Mouse (Mus musculus) limb, embryonic 10.5 days (tissue): ENCODE results near the gene Hist2h2ac. TPM values are rescaled to one million over a fixed set of nuclear protein-coding genes. Genes with fewer than 3 reads are reported as not detected.
"Not testable (repeated sequence)": the region's sequence is repeated elsewhere in the genome, so short reads cannot be mapped to it uniquely, and the experiment has no call there.

ENCODE experiments used
- DNase-seq: peaks from one replicate; pipeline ENCODE4 v3.0.0-alpha.2; 2017; ENCODE audit warnings: low spot score
- H3K27ac ChIP-seq: fragments of 300-500 bp; sonication (generic); 2 replicates; pipeline ENCODE4 v1.5.1; 2016; ENCODE audit warnings: mild to moderate bottlenecking
- H3K27me3 ChIP-seq: fragments of 300-500 bp; sonication (generic); 2 replicates; pipeline ENCODE4 v1.6.1; 2016; ENCODE audit warnings: low read depth, mild to moderate bottlenecking; ENCODE audit not compliant: poor library complexity, severe bottlenecking
- H3K36me3 ChIP-seq: fragments of 300-500 bp; sonication (generic); 2 replicates; pipeline ENCODE4 v1.6.1; 2016; ENCODE audit warnings: mild to moderate bottlenecking, moderate library complexity
- H3K4me1 ChIP-seq: fragments of 300-500 bp; sonication (generic); 2 replicates; pipeline ENCODE4 v1.6.1; 2016
- H3K4me3 ChIP-seq: fragments of 300-500 bp; sonication (generic); 2 replicates; pipeline ENCODE4 v1.5.1; 2016; ENCODE audit warnings: mild to moderate bottlenecking, moderate library complexity
- H3K9me3 ChIP-seq: fragments of 300-500 bp; sonication (generic); replicated peaks from 2 replicates; pipeline ENCODE4 v1.6.1; 2016; ENCODE audit warnings: mild to moderate bottlenecking
- WGBS: fragments of 180-500 bp; shearing (Covaris S2); methylation state at CpG from one replicate; pipeline ENCODE4 v1.1.7; 2016; 5-methylcytosine and 5-hydroxymethylcytosine counted together
- polyA plus RNA-seq: library from polyadenylated mRNA; unstranded; fragments of >200 nt; fragmentation: Nextera tagmentation; extraction: Ambion mirVana; gene quantifications from 2 replicates; pipeline ENCODE4 v1.2.1, GENCODE M21; 2016

Gene Hist2h2ac
- polyA plus RNA-seq, 1 experiment from 2014 or later: 11.7 TPM

DNA sequence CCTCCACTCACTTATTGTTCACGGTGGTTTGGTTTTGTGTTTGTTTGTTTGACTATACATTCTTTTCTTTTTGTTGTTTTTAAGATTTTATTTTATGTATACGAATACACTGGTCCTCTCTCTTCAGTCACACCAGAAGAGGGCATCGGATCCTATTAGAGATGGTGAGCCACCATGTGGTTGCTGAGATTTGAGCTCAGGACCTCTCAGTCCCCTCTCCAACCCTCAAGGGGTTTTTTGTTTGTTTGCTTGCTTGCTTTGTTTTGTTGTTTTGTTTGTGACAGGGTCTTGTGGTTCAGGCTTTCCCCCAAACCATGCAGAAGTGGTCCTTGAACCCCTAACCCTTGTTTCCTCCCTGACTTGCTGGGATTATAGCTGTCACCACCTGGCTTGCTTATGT lies 40.9 kb upstream of the Hist2h2ac start:
- no peaks in the 10 kb centered on the region for H3K9me3 ChIP-seq
- no peaks in the 10 kb centered on the region for H3K36me3 ChIP-seq
- H3K4me1 ChIP-seq: peaks cover 35% of the 10 kb centered on the region
- DNase-seq: no peak
- H3K4me3 ChIP-seq: peak overlapping the region; percentile 62
- H3K27me3 ChIP-seq: peaks cover 10% of the 10 kb centered on the region; the same call in 1 of the 2 replicates
- WGBS: 71% methylated on average over 3 of the region's 3 CpGs
- peak overlapping the region; percentile 97 for H3K27ac ChIP-seq

DNA sequence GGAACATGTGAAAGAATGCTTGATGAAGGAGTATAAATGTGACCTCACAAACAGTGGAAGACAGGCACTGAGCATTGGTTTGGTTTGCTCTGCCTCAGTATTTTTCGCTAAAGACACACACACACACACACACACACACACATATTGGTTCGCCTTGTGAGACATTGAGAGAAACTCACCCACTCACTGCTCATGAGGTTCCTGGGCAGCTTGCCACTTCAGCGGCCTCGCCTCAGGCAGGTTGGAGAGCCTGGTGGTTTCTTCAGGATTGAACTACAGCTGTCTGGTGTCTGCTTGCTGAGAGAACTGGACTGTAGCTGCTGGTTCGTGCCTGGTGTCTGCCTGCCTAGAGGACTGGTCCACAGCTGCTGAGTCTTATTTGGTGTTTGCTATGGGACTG lies 39.5 kb upstream of the Hist2h2ac start:
- WGBS: 92% methylated on average over 5 of the region's 5 CpGs
- H3K27ac ChIP-seq: no peak overlapping the region

DNA sequence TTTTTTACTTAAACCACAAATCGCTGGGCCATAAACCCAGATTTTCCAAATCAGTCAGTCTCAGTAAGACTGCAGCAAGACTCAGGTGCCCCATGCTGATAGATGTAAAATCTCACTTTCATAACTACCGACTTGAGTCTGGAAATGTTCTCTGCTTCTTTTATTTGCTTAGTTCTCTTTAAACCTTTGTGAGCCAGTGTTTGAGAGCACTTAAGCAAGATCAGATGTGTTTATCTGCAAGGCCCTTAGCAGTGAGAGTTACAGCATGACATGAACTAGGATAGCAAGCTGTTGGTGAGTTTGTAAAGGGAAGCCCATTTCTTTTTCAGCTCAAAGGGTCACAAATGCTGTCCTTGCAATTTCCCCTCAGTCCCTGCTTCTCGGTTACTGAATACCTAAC lies 36.5 kb upstream of the Hist2h2ac start:
- no peak for DNase-seq
- Histone ChIP-seq H3K27ac (no peak overlapping the region), H3K36me3 (no peaks in the 10 kb centered on the region), H3K27me3 (peaks cover 49% of the 10 kb centered on the region), H3K4me3 (no peak overlapping the region), H3K9me3 (no peaks in the 10 kb centered on the region), H3K4me1 (peaks cover 13% of the 10 kb centered on the region)
- WGBS: 79% methylated on average over 3 of the region's 3 CpGs

More for the DNA sequence above, 39.5 kb upstream of the Hist2h2ac start:
- Histone ChIP-seq H3K27me3 (peaks cover 21% of the 10 kb centered on the region), H3K9me3 (no peaks in the 10 kb centered on the region), H3K36me3 (no peaks in the 10 kb centered on the region), H3K4me3 (no peak overlapping the region), H3K4me1 (peaks cover 33% of the 10 kb centered on the region)
- DNase-seq: no peak

DNA sequence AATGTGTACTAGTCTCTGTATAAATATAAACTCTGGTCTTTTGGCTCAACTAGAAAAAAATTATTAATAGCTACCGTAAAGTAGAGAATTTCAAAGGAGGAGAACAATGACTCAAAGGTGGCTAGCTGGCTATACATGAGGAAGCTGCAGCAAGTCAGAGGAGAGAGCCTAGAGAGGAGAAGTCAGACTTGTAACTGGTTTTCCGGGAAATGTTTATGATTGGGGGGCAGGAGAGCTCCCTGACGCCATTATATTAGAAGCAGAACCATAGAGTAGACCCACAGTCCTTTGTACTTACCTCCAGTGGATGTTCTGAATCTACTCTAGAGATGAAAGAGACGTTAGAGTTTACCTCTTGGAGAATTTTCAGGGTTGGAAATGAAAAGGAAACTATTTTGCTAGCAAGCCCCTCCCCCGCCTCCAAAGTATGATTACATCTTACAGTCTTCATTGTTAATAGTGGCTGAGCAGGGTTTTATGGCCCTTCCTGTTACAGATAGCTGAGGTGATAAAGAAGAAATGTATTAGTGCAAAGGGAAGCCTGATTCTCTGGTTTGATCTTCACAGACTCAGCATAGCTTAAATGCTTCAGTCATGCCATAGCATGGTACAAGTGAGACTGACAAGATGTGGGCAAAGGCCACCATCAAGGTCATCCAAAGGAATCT lies 35.4 kb upstream of the Hist2h2ac start:
- Histone ChIP-seq H3K27me3 (peaks cover 51% of the 10 kb centered on the region), H3K36me3 (no peaks in the 10 kb centered on the region), H3K4me1 (peaks cover 7% of the 10 kb centered on the region), H3K27ac (no peak overlapping the region), H3K9me3 (no peaks in the 10 kb centered on the region), H3K4me3 (no peak overlapping the region)
- 86% methylated on average over 5 of the region's 5 CpGs for WGBS
- no peak for DNase-seq

DNA sequence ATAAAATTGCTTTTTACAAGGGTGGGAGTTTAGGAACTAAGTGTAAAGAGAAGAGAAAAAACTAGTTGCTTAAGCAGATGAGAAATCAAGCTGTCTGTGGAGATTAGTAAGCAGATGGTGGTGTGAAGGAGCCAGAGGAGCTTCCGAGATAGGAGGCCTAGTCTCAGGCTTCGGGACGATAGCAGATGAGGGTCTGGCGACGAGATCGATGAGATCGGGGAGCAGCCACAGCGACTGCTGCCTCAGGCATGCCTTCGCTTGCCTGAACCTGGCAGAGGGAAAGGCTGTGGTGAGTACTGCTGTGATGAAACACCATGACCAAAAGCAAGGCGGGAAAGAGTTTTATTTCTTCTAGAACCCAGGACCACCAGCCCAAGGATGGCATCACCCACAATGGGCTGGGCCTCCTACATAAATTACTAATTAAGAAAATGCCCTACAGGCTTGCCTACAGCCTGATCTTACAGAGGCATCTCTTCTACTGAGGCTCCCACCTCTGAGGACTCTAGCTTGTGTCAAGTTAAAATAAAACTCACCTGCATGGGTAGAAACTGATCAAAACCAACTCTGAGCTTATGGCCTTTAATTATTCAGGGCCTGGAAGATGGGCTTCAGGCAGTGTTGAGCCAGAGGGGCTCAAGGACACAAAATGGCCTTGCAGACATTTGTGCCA lies 34.1 kb upstream of the Hist2h2ac start:
- Histone ChIP-seq H3K4me3 (no peak overlapping the region), H3K27me3 (peaks cover 46% of the 10 kb centered on the region), H3K36me3 (no peaks in the 10 kb centered on the region), H3K9me3 (no peaks in the 10 kb centered on the region), H3K4me1 (peaks cover 20% of the 10 kb centered on the region), H3K27ac (no peak overlapping the region)
- DNase-seq: peak; percentile 53
- WGBS: 46% methylated on average over 10 of the region's 10 CpGs

DNA sequence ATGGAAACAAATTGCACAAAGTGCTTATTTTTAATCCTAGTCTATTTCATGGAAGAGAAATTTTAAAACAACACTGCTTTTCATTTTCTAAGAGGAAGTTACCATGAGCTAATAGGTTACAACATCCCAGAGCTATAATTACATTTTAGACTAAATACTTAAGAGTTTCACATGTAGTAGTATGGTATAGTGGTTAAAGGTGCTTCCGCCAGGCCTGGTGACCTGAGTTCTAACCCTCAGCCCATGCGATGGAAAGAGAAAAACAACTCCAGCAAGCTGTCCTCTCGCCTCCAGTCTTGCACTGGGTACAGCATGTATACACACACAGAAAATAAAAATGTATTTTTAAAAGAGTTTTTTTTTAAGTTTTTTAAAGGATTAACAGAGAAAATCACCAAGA lies 31.1 kb upstream of the Hist2h2ac start:
- H3K27me3 ChIP-seq: peaks cover 48% of the 10 kb centered on the region
- no peak overlapping the region for H3K27ac ChIP-seq
- peaks cover 46% of the 10 kb centered on the region for H3K4me1 ChIP-seq
- no peaks in the 10 kb centered on the region for H3K9me3 ChIP-seq
- WGBS: 87% methylated on average over 3 of the region's 3 CpGs
- no peak for DNase-seq
- H3K36me3 ChIP-seq: no peaks in the 10 kb centered on the region
- no peak overlapping the region for H3K4me3 ChIP-seq

DNA sequence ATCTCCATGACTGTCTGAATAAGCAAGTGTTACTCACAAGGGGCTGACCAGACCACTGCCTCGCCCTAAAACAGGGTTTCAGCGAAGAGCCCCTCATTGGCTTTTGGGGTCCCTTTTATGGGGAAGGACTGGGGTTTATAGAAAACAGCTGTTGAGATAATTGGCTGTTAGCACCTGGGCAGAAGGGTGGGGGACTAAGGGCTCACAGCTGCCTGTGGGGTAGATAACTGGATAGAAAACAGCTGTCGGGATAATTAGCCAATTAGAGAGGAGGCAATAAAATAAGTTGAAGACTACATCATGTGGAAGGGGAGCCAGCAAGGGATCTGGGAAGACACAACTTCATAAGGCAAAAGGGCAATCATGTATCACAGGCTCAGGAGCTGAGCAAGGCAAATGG lies 30.2 kb upstream of the Hist2h2ac start:
- Histone ChIP-seq H3K27me3 (peaks cover 44% of the 10 kb centered on the region), H3K4me1 (peaks cover 46% of the 10 kb centered on the region), H3K4me3 (no peak overlapping the region), H3K9me3 (no peaks in the 10 kb centered on the region), H3K27ac (no peak overlapping the region), H3K36me3 (no peaks in the 10 kb centered on the region)
- 34% methylated on average over 3 of the region's 3 CpGs for WGBS
- DNase-seq: peak; percentile 49

DNA sequence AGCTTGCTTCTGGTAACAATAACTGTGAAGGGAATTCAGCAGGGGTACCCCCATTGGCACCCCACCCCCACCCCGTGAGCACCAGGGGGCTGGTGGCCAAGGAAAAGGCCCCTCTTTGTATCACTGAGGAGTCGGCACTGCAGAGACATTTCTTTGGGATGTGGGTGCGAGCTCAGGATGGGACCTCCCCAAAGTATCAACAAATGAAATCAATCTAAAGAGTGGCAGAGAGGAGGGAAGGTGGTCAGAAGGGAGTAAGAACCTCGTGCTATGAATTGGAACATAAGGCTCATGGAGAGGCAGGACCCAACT lies 28.3 kb upstream of the Hist2h2ac start:
- no peak for DNase-seq
- H3K27ac ChIP-seq: 0 out of 2 replicates have a peak overlapping the region, but pooled peaks have one; percentile 40
- 55% methylated on average over 4 of the region's 4 CpGs for WGBS
- no peaks in the 10 kb centered on the region for H3K36me3 ChIP-seq
- peaks cover 52% of the 10 kb centered on the region for H3K4me1 ChIP-seq
- H3K9me3 ChIP-seq: no peaks in the 10 kb centered on the region
- H3K27me3 ChIP-seq: peaks cover 27% of the 10 kb centered on the region
- H3K4me3 ChIP-seq: peak overlapping the region; percentile 56; the same call in 1 of the 2 replicates

DNA sequence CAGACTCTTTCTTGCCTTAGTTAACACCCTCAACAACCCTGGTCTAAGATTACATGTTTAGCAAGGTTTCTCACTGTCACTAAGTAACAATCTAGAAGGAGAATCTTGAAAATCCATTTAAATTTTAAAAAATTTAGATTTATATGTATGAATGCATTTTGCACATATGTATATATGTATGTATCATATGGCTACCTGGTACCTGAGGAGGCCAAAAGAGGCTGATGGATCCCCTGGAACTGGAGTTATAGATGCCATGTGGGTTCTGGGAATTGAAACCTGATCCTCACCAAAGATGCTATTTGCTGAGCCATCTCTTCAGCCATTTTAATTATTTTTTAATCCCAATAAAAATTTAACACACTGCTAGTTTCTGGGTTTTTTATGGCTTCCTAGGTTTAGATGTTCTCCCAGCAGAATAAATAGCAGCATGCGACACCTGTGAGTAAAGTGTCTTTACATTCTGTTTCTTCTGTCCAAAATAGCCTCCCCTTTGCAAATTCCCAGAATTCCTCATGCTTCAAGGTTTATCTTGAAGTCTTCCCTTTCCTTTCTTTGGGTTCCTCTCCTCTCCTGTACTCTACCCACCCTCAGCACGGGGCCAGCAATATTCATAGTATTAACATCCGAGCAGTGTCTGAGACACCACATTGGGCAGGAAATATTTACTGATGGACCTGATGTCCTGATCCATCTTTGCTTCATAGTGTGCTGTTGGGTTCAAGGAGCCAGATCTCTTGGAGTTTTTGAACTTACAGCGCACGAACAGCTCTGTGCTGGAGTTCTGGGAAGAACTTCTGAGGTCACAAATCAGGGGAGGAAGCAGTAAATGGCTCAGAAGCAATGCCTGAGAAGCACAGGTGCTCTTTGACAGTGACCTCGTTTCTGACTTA lies 27.7 kb upstream of the Hist2h2ac start:
- DNase-seq: no peak
- H3K27me3 ChIP-seq: peaks cover 21% of the 10 kb centered on the region
- WGBS: 55% methylated on average over 6 of the region's 6 CpGs
- H3K9me3 ChIP-seq: no peaks in the 10 kb centered on the region
- H3K27ac ChIP-seq: peak overlapping the region; percentile 85; the same call in 1 of the 2 replicates
- H3K36me3 ChIP-seq: no peaks in the 10 kb centered on the region
- H3K4me3 ChIP-seq: peak overlapping the region; percentile 56
- peaks cover 58% of the 10 kb centered on the region for H3K4me1 ChIP-seq

DNA sequence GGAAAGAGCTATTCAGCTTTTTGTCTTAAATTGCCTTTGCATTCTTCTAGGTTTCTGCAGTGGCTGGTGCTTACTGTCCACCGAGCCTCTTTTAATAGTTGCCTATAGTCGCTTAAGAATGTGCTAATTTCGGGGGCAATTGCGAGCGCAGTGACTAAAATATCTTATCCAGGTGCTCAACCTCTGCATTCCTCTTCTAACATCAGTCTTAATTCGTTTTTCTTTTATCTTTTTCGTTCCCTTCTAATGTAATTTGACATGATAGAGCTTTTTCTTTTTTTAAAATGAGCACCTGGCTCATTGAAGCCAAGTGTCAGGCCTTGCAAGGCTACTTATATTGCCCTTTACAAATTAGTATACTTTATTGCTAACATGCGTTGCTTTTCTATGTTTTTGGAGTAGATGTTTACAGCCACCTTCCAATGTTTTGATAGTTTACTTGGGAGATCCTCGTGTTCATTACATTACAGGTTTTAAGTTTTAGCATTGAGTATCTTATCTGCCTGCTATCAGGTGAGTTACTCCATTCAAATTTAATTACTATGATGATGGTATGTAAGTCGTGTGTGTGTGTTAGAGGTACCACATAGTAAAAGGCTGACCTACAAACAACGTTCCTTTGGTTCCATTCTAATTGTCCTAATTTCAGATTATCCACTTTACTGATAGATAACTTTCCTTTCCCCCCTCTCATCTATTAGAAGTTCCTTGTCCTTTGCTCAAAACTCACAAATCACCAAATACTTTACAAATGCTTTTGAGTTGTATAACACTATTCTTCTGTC lies 26.9 kb upstream of the Hist2h2ac start:
- Histone ChIP-seq H3K27me3 (peaks cover 13% of the 10 kb centered on the region), H3K36me3 (no peaks in the 10 kb centered on the region), H3K4me1 (peaks cover 66% of the 10 kb centered on the region), H3K4me3 (peak overlapping the region; percentile 56), H3K9me3 (no peaks in the 10 kb centered on the region), H3K27ac (peak overlapping the region; percentile 85)
- no peak for DNase-seq
- 3% methylated on average over 11 of the region's 11 CpGs for WGBS

DNA sequence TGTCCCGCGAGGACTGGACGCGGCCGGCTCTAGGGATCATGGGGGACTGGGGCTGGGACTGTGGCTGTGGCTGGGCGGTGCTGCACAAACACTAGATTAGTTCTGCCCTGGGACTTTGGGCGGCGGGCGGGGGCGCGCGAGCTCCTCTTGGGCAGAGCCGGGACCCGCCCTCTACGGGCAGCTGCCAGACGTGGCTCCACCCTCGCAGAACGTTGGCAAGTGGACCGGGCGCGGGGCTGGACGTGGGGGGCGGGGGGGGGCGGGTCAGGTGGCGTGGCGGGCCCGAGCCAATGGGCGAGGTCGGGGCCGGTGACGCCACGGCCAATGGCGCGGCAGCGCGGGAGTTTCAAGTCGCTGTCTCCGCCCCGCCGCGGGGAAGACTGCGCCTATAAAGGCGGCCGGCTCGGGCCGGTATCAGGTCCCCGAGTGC lies 25.8 kb upstream of the Hist2h2ac start, which contains the start of gene Hist2h3c1:
Gene Hist2h3c1, plus strand, starts transcription at position 259 of the 430 bp plus-strand sequence.
- not testable (repeated sequence) for H3K27me3 ChIP-seq, H3K36me3 ChIP-seq, DNase-seq, H3K9me3 ChIP-seq
- peaks cover 71% of the 10 kb centered on the region for H3K4me1 ChIP-seq
- peak within 1 kb of the TSS; percentile 85 for H3K27ac ChIP-seq
- H3K4me3 ChIP-seq: peak within 1 kb of the TSS; percentile 56
- WGBS: 0% methylated on average over 10 of the region's 47 CpGs

DNA sequence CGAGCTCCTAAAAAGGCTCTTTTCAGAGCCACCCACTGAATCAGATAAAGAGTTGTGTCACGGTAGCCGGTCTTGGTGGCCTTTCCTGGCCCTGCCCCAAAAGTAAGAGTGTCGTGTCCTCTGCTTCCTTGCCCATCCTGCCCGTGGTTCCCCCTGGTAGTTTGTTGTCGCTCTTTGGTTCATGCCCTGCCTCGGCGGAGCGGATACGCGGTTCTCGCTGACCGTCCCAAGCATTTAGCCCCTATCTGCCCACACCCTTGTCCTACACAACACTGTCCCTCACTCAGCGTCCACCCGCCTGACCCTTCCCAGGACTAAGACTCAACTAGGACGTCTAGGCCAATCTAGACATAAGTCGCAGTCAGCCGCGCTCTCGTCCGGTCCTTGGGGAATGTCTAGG lies 25.3 kb upstream of the Hist2h2ac start:
- not testable (repeated sequence) for H3K9me3 ChIP-seq, DNase-seq, H3K27ac ChIP-seq, H3K27me3 ChIP-seq, H3K36me3 ChIP-seq
- Histone ChIP-seq H3K4me3 (peak overlapping the region; percentile 34; the same call in 1 of the 2 replicates), H3K4me1 (peaks cover 70% of the 10 kb centered on the region)
- under 1% methylated on average over 12 of the region's 21 CpGs for WGBS
